Mouse (Mus musculus) limb, embryonic 11.5 days (tissue): ENCODE data around the gene Armc2. TPM values are rescaled to one million over a fixed set of nuclear protein-coding genes. Genes with fewer than 3 reads are reported as not detected.
A peak's percentile ranks its signal among the peaks of the same experiment; 100 is the strongest.

ENCODE experiments used
- ATAC-seq: fragments of 200-750 bp; cut with Nextera tagmentation; 2 replicates; pipeline ENCODE4 v1.8.0; 2017; ENCODE audit warnings: low read depth; ENCODE audit not compliant: insufficient number of reproducible peaks, low FRiP score, low TSS enrichment
- DNase-seq: peaks from one replicate; pipeline ENCODE4 v3.0.0-alpha.2; 2015; ENCODE audit warnings: low spot score
- H3K27ac ChIP-seq: fragments of 300-500 bp; sonication (generic); replicated peaks from 2 replicates; pipeline ENCODE4 v1.5.1; 2014; ENCODE audit warnings: low read depth, mild to moderate bottlenecking, low read length
- H3K27me3 ChIP-seq: fragments of 300-500 bp; sonication (generic); 2 replicates; pipeline ENCODE4 v1.6.1; 2014; ENCODE audit warnings: mild to moderate bottlenecking, low read length, mixed read lengths; ENCODE audit not compliant: control insufficient read depth, insufficient read depth
- H3K36me3 ChIP-seq: fragments of 300-500 bp; sonication (generic); 2 replicates; pipeline ENCODE4 v1.6.1; 2014; ENCODE audit warnings: mild to moderate bottlenecking, low read length, moderate library complexity, mixed read lengths; ENCODE audit not compliant: control insufficient read depth, insufficient read depth
- H3K4me1 ChIP-seq: fragments of 300-500 bp; sonication (generic); 2 replicates; pipeline ENCODE4 v1.6.1; 2014; ENCODE audit warnings: low read length, mixed read lengths; ENCODE audit not compliant: control insufficient read depth, insufficient read depth
- H3K4me2 ChIP-seq: fragments of 300-500 bp; sonication (generic); 2 replicates; pipeline ENCODE4 v1.6.1; 2014; ENCODE audit warnings: low read depth, mild to moderate bottlenecking, moderate library complexity; ENCODE audit not compliant: severe bottlenecking
- H3K4me3 ChIP-seq: fragments of 300-500 bp; sonication (generic); 2 replicates; pipeline ENCODE4 v1.5.1; 2014; ENCODE audit warnings: low read depth, low read length
- H3K9ac ChIP-seq: fragments of 300-500 bp; sonication (generic); 2 replicates; pipeline ENCODE4 v1.6.1; 2014; ENCODE audit warnings: mild to moderate bottlenecking, low read length
- H3K9me3 ChIP-seq: fragments of 300-500 bp; sonication (generic); 2 replicates; pipeline ENCODE4 v1.6.1; 2016; ENCODE audit warnings: low read length; ENCODE audit not compliant: control insufficient read depth
- WGBS: fragments of 180-500 bp; shearing (Covaris S2); extraction: QIAGEN DNeasy Blood & Tissue Kit; methylation state at CpG from one replicate; pipeline ENCODE4 v1.1.7; 2014; 5-methylcytosine and 5-hydroxymethylcytosine counted together
- polyA plus RNA-seq: library from polyadenylated mRNA; unstranded; fragments of >200 nt; fragmentation: Nextera tagmentation; extraction: Ambion mirVana; gene quantifications from 2 replicates; pipeline ENCODE4 v1.2.1, GENCODE M21; 2014

Gene Armc2
- polyA plus RNA-seq = 5.8 and 7.0 TPM in 2 replicates

DNA sequence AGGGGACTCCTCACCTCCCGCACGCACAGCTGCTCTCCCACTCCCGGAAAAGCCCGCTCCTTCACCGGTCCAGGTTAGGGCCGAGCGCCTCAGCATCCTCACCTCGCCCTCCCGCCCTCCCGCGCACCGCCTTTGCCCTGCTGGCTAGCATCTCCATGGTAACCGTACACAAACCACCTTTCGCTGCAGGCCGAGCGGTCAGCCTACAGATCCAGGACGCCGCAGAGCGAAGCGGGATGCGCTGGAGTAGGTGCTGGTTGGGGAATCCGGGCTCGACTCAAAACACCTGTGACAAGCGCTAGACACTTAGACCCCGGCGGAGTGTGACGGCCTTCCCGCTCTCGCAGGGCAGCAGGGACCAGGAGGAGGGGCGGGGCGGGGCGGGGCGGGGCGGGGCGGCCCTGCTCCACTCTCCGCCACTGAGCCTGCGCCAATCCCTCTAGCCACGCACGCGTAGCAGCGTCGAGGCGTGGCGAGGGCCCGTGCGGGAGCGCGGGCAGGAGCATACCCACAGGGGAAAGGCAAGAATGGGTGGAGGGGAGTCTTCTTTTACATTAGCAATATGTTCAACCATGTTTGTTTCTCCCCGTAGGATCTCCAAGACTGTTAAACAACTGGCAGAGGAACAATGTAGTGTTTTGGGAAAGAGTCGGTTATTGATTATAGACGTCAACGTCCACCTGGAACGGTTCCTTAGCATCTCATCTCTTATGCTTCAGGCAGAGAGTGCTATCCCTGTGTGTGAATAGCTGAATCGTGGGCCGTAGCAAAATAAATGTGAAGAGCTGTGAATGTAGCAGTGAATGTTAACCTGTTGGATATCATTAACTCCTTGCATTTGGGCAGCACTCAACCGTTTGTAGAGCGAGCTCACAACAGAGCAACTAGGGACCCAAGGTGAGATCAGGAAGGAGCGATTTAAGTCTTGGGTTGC lies at the start of gene Armc2:
Gene Armc2, minus strand, starts transcription at position 427 of the 934 bp plus-strand sequence.
- DNase-seq (peak; percentile 80), ATAC-seq (peak; percentile 93)
- Histone ChIP-seq H3K27me3 (no peaks in the 10 kb centered on the region), H3K4me1 (0 out of 2 replicates have a peak, but pooled peaks cover 3% of the 10 kb centered on the region), H3K27ac (no peak within 1 kb of the TSS), H3K4me3 (peak within 1 kb of the TSS; percentile 60), H3K36me3 (no peaks in the 10 kb centered on the region), H3K4me2 (peak within 1 kb of the TSS; percentile 72), H3K9ac (peak within 1 kb of the TSS; percentile 53; the same call in 1 of the 2 replicates), H3K9me3 (no peaks in the 10 kb centered on the region)
- 3% methylated on average over 57 of the region's 58 CpGs for WGBS

DNA sequence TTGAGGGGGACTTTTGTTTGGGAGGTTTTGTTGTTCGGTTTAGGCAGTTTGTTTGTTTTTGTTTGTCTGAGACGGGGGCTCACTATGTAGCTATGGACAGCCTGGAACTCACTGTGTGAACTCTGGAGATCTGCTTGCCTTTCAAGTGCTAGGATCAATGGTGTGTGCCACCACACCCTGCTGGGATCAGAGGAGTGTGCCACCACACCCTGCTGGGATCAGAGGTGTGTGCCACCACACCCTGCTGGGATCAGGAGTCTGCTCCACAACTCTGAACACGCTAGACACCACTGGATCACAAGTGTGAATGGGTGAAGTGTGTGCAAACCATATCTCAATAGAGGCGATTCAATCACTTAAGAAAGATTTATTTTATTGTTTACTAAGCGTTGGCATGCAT lies 46.2 kb upstream of the Armc2 start:
- DNase-seq = no peak
- ATAC-seq = no peak
- Histone ChIP-seq H3K36me3 (no peaks in the 10 kb centered on the region), H3K27ac (no peak overlapping the region), H3K4me1 (0 out of 2 replicates have a peak, but pooled peaks cover 2% of the 10 kb centered on the region), H3K9ac (no peak overlapping the region), H3K27me3 (no peaks in the 10 kb centered on the region), H3K9me3 (no peaks in the 10 kb centered on the region), H3K4me3 (no peak overlapping the region), H3K4me2 (no peak overlapping the region)
- 54% methylated on average over 5 of the region's 5 CpGs for WGBS

DNA sequence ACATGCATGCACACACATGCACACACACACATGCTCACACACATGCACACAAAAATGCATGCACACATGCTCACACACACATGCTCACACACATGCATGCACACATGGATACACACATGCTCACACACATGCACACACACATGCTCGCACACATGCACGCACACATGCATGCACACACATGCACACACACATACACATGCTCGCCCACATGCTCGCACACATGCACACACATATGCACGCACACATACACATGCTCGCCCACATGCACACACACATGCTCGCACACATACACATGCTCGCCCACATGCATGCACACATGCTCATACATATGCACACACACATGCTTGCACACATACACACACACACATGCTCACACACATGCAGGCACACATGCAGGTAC lies 41.3 kb upstream of the Armc2 start:
- 96% methylated on average over 8 of the region's 8 CpGs for WGBS
- Histone ChIP-seq H3K4me3 (no peak overlapping the region), H3K27me3 (no peaks in the 10 kb centered on the region), H3K9ac (no peak overlapping the region), H3K36me3 (no peaks in the 10 kb centered on the region), H3K4me2 (no peak overlapping the region), H3K9me3 (no peaks in the 10 kb centered on the region), H3K4me1 (peaks cover 21% of the 10 kb centered on the region), H3K27ac (no peak overlapping the region)
- no peak for ATAC-seq
- DNase-seq = no peak

DNA sequence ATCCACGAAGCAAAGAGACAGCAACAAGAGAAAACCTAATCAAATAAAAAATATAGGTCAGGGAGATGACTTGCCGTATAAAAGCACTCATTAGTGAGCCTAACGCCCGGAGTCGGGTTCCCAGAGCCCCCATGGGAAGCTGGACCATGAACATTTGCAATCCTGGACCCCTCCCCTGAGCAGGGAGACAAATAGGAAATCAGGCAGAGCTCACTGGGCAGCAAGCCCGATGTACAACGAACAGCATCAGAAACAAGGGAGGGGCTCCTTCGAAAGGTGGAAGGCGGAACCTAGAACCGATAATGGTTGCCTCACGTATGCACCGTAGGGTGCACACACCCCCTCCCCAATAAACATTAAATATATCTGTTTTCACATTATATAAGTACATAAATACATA lies 39.5 kb upstream of the Armc2 start:
- Histone ChIP-seq H3K4me3 (no peak overlapping the region; the same call in 1 of the 2 replicates), H3K27ac (peak overlapping the region; percentile 68), H3K9ac (no peak overlapping the region), H3K27me3 (no peaks in the 10 kb centered on the region), H3K4me1 (peaks cover 19% of the 10 kb centered on the region), H3K4me2 (peak overlapping the region; percentile 35; the same call in 1 of the 2 replicates), H3K9me3 (no peaks in the 10 kb centered on the region), H3K36me3 (no peaks in the 10 kb centered on the region)
- ATAC-seq (no peak), DNase-seq (no peak)
- WGBS = 60% methylated on average over 12 of the region's 12 CpGs

DNA sequence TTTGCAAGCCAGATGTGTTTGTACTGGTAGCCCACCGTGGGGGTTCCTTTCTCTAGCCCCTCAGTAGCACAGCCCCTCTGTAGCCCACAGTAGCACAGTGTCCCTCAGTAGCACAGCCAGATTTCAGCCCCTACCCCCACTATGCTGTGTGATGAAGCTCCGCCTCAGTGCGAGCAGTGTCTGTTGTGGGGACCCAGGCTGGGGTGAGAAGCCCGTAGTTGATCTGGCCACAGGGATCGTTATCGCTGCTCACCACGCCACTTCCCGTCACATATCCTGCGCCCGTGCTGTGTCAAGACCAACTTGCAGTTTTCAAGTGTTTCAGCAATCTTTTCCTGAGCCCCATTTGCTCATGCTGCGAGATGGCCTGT lies 39.0 kb upstream of the Armc2 start:
- WGBS = 22% methylated on average over 11 of the region's 11 CpGs
- DNase-seq (peak; percentile 66), ATAC-seq (peak; percentile 54; the same call in 1 of the 2 replicates)

DNA sequence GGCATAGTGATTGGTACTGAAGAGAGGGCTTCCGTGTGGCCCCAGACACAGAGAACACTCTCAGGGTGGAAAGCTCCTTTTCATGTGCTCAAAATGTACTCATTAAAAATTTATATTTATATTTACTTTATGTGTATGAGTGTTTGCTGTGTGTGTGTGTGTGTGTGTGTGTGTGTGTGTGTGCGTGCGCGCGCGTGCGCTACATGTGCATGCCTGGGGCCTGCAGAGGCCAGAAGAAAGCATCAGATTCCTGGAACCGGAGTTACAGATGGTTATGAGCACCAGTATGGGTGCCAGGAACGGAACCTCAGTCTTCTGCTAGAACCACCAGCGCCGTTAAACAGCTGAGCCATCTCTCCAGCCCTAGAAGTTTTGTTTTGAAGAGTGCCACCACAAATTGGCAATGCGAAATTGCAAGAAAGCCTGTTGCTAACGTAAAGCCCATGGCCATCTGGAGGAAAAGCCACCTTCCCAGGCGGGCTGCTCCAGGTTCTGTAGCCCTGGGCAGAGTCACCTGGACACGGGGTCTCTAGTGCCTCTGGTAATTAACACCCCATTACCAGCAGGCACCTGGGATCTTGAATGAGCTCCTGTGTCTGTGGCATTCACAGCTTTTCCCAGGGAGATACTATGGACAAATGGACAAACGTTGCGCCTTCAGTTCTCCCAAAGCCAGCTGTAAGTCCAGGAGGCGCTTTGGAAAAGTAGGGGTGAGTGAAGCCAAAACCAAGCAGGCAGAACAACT lies 38.4 kb upstream of the Armc2 start:
- Histone ChIP-seq H3K36me3 (no peaks in the 10 kb centered on the region), H3K9ac (no peak overlapping the region), H3K4me2 (peak overlapping the region; percentile 35), H3K27ac (peak overlapping the region; percentile 68), H3K27me3 (no peaks in the 10 kb centered on the region), H3K9me3 (no peaks in the 10 kb centered on the region), H3K4me1 (peaks cover 19% of the 10 kb centered on the region), H3K4me3 (no peak overlapping the region)
- ATAC-seq (no peak; the same call in 1 of the 2 replicates), DNase-seq (no peak)
- 59% methylated on average over 18 of the region's 18 CpGs for WGBS

More for the DNA sequence above, 39.0 kb upstream of the Armc2 start:
- Histone ChIP-seq H3K9ac (no peak overlapping the region), H3K27ac (peak overlapping the region; percentile 68), H3K27me3 (no peaks in the 10 kb centered on the region), H3K9me3 (no peaks in the 10 kb centered on the region), H3K4me1 (peaks cover 19% of the 10 kb centered on the region), H3K36me3 (no peaks in the 10 kb centered on the region), H3K4me3 (no peak overlapping the region; the same call in 1 of the 2 replicates), H3K4me2 (peak overlapping the region; percentile 35)

DNA sequence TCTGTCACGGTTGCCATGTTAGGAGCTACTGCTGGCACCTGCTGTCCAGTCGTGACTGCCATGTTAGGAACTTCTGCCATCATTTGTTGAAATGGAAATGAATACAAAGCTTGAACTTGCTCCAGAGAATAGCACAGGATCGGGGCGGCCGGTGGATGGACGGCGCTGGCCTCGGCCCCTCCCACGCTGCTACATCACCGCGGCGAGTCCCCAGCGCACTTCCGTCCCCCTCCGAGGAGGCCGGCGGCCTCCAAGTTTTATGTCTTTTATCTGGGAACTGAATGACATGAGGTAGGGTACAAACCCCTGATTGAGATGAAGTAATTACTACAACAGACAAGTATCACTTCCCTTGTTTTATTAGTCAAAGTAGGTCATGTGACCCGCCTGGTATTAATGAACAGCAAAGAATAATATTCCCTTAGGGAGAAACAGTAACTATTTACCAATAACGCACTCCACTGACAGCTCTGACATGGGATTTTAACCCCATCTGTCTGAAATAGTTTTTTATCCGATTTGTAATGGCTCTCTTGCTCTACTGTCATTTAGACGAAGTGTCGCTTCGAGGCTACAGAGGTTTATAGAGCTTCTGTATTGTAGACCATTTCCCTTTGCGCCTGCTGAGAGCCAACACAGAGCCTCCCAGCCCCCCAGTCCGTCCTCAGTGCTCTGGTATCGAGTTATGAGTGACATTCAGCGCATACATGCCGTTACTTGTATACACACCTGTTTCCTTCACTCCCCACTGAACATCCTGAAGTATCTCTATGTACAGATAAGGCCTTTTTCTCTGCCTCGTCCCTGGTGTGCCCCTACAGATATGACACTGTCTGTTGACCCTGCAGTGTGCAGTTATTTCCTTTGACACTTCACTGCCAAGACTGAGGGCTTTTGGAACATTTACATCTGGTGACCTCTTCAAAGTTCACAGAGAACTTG lies 37.3 kb upstream of the Armc2 start:
- Histone ChIP-seq H3K4me1 (peaks cover 19% of the 10 kb centered on the region), H3K27ac (no peak overlapping the region), H3K27me3 (no peaks in the 10 kb centered on the region), H3K9ac (no peak overlapping the region), H3K36me3 (no peaks in the 10 kb centered on the region), H3K9me3 (no peaks in the 10 kb centered on the region), H3K4me2 (no peak overlapping the region), H3K4me3 (no peak overlapping the region)
- 56% methylated on average over 28 of the region's 29 CpGs for WGBS
- DNase-seq (no peak), ATAC-seq (no peak)
